Mouse (Mus musculus) ovary, postnatal 10 days (tissue): Measurements from ENCODE around the gene Arid1b.

Experiments
- DNase-seq: peaks from one replicate; pipeline ENCODE4 v3.0.0; 2022; ENCODE audit warnings: low spot score

Arid1b gene

DNA sequence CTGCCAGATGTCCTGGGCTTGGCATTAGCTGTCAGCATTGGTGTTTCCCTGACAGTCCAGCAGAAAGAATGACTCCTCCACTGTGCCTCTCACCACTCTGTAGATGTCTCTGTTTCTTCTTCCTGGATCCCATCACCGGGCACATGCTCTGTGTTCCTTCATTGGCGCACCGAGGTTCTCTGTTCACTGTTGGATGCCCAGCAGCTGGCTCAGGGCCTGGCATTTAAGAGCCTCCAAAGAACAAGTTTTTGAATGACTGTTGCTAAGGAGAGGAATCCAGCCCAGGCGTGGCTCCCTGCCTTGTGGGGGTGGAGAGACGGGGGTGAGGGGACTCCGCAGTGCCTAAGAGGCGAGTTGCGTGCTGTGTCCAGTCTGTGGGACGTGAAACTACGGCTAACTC is 290.7 kb downstream of the Arid1b start:
- DNase-seq = no peak

DNA sequence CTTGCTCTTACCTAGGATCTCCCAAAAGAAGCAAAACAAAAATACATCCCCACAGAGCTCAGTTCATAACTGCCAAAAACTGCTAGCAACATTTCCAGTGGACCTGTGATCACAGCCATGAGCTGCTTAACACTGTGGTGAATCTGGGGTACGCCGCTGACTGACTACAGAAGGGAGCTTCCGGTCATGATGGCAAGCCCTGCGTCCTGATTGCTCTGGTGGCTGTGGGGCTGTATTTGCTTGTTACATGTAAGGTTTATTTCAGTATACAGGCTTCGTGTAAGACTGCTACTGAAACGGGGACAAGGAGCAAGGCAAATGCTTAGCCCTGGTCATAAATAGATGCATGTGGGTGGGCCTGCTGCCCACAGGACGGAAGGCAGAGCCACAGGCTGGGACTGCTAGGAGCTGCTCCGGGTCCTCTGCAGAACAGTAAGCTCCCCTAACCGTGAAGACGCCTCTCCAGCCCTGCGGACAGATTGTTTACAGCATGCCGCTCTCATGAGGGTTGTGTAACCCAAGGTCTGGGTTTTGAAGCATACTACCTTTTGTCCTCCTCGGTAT is 291.8 kb downstream of the Arid1b start:
- no peak for DNase-seq

DNA sequence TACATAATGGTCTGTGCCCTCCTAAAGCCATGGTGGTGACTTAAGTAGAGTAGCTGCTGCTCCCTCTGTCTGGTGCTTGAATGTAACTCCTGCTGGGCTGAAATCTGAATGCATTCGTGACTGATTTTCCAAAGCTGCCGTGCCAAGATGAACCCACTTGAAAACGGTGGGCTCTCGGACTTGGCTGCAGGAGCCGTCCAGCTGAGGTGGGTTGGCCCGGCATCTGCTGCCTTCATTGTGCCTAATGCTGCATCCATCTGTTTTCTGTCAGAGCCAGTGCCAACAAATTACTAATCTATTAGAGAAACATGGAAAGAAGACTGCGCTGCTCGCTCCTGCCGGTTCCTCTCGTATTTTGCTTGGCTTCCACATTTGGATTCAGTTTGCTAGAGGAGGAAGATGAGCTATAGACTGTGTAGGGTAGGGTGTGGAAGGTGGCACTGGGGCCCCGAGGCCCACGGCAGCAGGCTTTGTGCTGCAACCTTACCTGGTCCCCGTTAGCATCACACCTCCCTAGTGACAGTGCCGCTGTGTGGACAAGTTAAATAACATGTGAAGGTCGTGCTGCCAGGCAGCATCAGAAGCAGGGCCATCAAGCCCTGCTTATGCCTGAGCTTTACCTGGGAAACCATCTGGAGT is 292.6 kb downstream of the Arid1b start:
- DNase-seq = no peak

DNA sequence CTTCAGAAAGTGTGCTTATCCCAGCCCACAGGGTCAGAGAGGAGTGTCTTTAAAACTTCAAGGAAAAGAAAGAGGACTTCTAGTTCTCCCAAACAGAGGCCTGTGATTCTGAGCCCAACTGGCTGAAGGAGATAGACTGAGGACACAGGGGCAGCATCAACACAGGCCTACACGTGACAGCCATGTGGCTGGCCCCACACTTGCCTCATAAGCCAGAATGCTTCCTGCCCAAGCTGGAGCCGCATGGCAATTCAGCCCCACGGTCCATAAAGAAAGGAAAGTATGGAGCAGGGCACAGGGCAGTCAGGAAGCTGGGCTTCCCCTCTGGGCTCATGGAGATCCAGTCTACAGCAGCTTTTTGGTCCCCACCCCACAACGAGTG is 293.1 kb downstream of the Arid1b start:
- DNase-seq = no peak

DNA sequence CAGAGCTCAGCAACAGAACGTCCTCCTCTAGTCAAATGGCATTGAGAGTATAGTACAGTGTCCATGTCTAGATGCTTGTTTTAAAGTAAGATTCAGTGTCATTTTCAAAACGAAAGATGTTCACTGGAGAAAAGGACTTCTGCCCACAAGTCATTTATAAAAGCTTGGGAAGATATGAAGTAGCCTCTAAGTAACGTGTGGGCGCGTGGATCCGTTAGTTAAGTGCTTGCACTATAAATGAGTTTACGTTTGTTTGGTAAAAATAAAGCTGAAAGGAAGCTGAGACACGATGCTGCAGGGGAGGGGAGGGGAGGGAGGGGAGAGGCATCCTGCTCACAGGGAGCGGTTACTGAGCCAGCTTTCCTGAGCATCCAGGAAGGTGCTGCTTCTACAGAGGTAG is 293.5 kb downstream of the Arid1b start:
- DNase-seq = no peak

DNA sequence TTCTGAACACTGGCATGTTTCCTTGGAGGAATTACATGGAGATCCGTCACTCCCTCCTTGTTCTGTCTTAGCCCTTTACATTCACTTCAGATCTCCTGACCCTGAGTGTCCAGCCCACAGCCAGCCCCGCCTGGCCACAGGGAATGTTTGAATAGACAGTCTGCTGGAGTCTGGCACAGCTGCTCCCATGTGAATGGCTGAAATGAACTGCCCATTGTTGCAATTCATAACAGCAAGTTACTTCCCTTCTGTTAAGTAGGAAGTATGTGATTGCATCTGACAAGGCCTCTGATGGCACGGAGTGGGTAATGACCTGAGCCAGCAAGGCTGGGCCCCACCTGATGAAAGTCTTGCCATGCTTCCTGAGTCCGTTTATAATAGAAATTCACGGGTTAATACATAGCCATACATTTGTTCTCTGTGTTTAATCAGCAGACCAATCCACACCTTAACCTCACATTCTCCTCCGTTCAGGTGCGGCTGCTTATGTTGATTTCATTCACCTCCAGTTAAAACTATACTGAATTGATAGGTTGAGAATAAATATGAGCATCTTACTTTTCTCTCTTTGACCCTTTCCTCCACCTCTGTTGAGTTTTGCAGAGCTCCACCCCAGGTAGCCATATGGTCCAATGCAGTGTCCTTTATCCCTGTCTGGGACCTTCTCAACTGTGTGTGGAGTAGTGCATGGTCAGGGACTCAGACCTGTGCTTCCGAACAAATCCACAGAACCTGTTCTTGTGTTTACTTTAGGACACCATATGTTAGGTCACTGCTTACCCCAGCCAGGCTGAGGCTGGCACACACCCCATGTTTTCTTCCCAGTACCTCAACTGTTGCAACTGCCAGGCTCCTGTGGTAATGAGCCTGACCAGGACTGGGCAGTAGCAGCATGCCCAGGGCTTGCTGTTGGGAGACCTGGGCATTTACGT is 299.8 kb downstream of the Arid1b start:
- DNase-seq = no peak

DNA sequence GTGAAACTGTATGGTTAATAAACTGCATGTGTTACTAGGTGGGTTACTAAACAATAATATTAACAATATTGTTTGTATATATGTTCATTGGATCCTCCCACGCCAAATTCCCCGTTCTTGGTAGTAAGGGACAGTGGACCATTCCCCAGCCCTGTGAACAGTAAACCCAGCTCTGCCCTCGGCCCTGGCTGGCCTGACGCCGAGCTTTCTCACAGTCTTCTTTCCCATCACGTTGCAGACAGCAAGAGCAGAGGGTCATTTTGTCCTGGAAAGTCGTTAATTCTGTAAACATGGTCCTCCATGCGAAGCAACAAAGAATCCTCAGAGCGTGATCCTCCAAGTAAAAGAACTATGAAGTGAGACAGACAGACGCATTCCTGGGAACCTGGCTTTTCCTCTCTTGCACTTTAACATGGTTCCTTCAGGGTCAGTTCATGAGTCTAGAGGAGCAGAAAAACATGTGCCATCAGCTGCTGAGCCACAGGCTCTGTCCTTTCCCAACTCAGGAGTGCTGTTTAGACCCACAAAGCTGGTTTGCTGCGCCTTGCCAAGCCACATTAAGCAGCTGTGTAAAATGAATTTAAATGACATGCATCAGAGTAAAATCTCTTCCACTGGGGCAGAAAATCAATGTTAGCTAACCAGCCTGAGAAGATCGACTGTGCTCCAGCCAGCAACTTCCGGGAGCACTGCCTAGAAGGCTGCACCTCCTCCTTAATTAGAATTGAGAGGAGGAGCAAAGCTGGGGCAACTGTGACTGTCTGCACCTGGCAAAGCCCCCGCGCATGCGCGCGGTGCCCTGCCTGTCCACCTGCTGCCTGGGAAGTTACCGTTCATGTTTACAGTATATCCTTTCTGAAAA is 301.2 kb downstream of the Arid1b start:
- peak; percentile 22 for DNase-seq

DNA sequence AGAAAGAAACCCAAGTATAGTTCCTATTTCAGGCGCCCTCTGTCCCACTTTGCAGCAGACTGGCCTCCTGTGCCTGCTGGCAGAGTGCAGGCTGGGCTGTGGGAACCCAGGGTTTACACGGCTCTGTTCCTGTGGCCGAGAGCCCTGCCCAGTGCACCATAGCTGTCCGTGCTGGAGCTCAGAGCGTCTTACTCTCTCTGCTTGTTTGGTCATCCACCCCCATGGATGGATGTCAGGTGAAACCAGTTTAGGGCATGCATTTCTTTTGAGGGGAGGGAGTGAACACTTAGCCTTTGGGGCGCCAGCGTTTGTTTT is 301.8 kb downstream of the Arid1b start:
- no peak for DNase-seq

DNA sequence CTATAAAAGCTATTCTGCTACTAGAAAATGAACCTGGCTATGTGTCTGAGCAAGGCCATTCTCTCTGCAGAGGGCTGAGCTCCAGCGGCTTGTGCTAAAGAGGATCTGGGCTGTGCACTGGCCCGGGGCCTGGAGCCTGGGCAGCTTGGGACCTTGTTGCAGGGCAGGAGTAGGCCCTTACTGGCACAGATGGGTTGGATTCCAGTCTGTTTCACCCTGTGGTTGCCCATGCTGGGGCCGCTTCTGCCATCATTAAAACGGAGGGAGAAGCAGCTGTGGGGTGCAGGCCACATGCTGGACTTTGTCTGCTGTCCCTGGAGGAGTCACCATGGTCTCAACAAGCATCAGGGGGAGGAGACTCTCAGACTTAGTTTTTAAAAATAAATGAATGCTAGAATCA is 303.4 kb downstream of the Arid1b start:
- no peak for DNase-seq

DNA sequence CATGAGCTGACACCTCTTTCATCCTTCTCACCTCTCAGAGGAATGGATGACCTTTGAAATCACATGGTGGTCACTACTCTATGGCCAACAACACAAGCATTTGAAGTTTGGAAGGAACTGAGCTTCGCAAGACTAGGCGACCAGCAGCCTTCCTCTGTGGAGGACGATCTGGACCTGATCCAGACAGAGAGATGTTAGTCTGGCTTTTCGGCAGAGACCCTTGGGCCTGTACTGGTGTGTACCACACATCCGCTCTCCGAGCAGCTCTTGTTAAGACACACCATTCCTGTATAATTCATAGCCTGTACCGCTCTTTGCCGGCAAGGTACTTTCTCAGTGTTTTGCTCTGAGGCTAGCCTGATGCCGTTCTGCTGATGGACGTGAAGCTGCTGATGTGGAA is 303.9 kb downstream of the Arid1b start:
- DNase-seq = no peak

DNA sequence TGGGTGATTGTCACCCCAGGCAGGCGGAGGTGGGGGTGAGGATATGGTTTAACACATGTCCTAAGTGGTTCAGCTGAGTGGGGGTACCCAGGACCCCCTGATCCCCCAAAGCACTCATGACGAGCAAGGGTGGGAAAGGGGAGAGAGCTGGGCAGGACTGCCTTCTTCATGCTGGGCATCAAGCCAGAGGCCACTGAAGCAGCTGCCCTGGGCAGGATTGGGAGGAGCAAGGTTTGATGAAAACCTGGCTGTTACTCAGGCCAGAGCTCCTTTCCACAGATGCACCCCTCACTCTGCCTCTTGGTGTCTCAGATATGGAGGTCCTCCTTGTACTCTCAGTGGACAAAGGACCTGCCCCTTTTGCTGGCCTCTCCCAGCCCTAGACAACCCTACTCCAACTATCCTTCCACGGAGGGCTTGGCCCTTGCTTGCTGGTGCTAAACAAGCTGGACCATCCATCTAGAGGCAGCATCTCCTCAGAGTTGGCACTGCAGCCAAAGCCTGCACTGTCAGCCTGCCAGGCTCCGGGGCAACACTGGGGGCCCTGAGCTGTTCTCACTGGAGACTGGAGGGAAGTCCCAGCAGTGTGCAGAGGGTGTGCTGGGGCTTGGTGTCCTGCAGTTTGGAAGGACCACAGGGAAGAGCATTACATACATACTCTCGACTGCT is 304.9 kb downstream of the Arid1b start:
- no peak for DNase-seq

DNA sequence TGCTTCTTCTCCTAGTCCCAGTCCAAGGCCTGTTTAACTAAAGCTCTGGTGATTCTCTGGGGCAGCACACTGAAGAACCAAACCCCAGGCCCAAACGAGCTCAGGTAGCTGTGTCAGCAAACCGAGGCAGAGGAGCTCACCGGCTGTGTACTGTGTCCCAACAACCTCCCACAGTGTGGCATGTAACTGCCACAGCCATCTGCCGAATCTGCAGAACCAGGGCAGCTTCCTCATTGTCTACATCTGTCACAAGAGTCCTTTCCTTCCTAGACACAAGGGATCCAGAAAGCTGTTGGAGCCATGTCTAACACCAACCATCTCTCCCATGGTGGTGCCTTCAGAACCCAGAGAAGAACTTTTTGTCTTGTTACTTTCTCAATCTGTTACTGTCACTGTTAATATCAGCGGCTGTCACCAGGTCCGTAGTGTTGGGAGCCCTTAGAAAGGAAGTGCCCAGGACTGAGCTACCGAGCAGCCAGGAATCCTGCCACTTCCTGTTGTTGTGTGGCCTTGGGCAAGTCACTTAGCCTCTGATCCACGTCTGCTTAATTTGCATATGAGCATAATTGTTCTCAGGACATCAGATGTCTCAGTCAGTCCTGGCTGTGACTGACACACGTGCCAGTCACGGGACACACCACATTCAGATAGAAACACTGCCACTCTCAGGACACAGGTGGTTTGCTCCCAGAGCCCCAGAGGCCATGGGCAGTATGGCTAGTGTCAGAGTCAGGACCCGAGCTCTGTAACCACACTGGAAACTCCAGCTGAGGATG is 309.0 kb downstream of the Arid1b start:
- no peak for DNase-seq

DNA sequence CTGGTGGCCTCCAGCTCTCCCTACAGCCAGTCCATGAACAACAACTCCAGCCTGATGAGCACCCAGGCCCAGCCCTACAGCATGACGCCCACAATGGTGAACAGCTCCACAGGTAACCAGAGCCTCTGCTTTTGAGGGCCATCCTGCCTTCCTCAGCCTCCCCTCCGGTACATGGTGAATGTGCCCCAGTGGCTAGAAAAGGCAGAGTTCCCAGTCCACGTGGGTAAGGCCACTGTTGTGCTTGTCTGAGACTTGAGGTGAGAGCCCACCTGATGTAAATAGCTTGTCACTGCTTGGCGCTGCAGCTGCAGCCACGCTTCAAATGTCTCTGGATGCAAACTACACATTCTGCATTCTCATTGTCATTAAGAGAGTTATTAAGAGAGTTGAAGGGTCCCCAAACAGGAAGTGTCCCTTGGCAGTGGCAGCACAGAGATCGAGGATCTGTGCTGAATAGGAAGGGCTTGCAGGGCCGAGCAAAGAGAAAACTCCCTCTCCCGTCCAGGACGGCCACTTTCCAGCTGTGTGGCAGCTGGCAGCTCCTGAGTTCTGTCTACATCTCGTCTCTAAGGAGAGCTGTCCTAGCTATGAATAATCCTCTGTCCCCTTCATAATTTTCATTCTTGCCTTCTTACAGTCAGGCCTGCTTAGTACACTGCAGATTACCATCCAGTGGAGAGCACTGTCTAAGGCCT is 311.8 kb downstream of the Arid1b start:
- DNase-seq = no peak

DNA sequence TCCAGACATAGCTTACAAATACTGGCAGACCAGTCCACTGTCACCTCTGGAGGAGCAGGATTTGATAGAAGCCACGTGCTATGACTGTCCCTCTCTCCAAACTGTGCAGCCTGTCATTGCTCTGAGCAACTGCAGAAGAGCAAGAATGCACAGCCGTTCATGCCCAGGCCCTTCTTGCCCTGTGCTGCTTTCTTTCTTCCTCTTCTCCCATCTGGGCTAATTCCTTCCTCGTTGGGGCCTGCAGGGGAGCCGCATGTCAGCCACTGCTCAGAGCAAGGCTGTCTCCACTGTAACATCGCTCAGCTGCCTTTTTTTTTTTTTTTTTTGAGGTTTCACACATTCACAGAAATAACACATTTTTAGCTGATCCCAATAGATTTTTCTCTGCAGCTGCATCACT is 315.8 kb downstream of the Arid1b start:
- no peak for DNase-seq

DNA sequence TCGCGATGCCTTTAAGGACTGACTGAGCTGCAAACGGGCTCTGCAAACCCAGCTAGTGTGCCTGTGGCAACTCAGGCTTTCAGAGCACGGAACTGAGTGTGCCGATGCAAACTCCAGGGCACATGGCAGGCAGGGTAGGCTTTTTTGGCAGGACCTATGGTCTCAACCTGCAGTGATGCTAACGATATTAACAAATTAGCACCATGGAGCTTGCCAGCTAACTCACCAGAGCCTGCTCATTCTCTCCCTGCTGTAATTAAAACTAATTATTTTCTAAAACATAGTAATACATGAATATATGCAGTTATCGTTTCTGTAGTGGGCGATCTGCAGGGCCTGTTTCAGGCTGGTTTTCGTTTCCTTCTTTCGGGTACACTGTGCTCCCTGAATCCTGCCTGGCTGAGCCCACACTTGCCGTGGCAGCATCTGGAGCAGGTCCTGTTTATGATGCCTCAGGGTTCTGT is 316.3 kb downstream of the Arid1b start:
- no peak for DNase-seq

DNA sequence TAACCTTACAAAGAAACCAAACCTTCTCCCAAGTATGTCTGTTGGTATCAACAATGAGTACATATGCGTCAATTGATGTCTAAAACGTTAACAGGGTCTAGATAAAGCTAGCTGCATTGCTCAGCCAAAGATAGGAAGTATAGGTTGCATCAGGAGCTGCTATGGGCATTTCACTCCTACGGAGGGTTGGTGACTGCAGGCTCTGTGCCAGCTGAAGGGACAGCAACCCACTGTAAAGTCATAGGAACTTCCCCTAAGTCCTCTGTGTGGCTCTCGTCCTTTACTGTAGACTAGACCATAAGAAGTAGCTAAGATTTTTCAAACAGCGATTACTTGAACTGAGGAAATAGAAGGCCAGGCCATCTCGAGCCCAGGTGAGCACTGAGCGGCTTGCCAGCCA is 316.9 kb downstream of the Arid1b start:
- no peak for DNase-seq

DNA sequence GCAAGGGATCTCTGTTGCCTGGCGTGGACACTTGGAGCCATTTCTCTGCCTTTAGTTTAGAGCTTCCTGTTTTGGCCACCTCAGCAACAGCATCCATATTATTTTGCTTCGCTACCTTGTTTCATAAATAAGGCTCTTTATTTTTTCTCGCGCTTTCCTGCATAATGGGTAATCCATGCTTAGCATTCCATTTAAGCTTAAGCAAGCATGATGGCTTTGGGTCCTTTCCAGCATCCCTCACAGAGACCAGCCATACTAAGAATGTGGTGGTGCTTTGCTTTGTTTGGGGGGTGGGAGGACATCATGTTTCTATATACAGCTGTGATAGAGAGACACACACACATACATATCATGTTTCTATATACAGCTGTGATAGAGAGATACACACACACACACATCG is 318.2 kb downstream of the Arid1b start:
- DNase-seq = no peak

DNA sequence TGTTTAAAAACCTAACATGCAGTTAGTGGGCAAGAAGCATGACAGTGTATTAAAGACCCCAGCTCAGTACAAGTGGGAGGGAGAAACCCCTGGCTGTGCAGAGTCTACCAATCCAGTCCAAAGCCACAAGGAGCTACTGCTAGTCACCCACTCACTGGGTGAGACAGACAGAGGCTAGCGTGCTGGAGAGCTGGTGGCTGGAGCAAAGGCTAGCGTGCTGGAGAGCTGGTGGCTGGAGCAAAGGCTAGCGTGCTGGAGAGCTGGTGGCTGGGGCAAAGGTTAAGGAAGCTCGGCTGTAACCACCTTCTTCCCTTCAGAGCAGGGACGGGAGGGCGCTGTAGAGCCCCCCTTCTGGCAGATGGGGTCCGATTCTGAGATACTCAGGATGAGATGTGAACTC is 320.6 kb downstream of the Arid1b start:
- no peak for DNase-seq

DNA sequence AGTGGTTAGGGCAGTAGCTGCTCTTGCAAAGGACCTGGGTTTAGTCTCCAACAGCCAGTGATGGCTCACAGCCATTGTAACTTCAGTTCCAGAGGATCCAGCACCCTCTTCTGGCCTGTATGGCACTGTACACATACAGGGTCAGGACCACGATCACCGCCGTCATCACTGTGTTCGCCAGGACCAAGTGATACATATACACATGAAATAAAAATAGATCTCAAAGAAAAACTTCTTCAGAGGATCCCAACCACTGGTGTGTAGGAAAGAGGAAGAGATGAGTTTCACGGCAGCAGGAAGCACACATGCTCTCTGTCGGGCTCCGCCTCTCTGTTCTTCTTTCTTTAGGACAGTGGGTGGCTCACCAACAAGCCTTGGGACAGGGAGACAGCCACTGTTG is 322.4 kb downstream of the Arid1b start:
- DNase-seq = no peak

DNA sequence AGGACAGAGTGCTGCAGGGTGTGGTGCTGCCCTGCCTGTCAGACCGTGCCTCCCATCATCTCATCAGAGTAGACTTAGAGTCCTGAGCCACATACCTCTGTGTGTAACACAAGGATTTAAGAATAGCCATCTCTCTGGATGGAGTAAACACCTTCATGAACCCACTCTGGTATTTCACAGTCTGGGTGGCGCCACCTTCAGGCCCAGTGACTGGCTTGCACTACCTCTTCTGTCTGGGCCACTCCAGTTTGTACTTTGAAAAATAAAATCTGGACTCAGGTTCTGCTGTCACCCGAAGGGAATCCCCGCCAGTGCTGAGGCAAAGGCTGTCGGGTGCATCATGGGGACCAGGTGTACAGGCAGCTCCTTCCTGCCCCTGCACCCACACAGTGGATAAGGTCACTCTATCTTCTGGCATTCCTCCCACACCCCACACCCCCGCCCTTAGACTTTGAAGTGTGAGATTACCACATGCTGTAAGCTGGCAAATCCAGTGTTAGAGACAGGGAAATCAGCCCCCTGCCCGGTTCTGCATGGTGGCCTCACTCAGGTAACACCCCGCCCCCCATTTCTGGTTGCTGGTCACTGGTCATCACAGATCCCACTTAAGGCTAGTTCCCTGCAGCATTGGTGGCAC is 327.6 kb downstream of the Arid1b start:
- no peak for DNase-seq
